Mouse (Mus musculus) limb, embryonic 13.5 days (tissue): ENCODE data around the gene Rassf2. TPM values are rescaled to one million over a fixed set of nuclear protein-coding genes. Genes with fewer than 3 reads are reported as not detected.

Experiments used
- ATAC-seq: fragments of 200-750 bp; cut with Nextera tagmentation; 2 replicates; pipeline ENCODE4 v1.8.0; 2017; ENCODE audit warnings: low read depth, moderate number of reproducible peaks, moderate TSS enrichment; ENCODE audit not compliant: low FRiP score
- H3K27ac ChIP-seq: fragments of 300-500 bp; sonication (generic); 2 replicates; pipeline ENCODE4 v1.5.1; 2015; ENCODE audit warnings: inconsistent platforms, mild to moderate bottlenecking, moderate library complexity
- H3K27me3 ChIP-seq: fragments of 300-500 bp; sonication (generic); 2 replicates; pipeline ENCODE4 v1.6.1; 2015; ENCODE audit warnings: mild to moderate bottlenecking, inconsistent platforms
- H3K36me3 ChIP-seq: fragments of 300-500 bp; sonication (generic); 2 replicates; pipeline ENCODE4 v1.6.1; 2015; ENCODE audit warnings: inconsistent platforms, mild to moderate bottlenecking, moderate library complexity
- H3K4me1 ChIP-seq: fragments of 300-500 bp; sonication (generic); 2 replicates; pipeline ENCODE4 v1.6.1; 2015; ENCODE audit warnings: inconsistent platforms
- H3K4me2 ChIP-seq: fragments of 300-500 bp; sonication (generic); replicated peaks from 2 replicates; pipeline ENCODE4 v1.6.1; 2015; ENCODE audit warnings: inconsistent platforms, mild to moderate bottlenecking, moderate library complexity
- H3K4me3 ChIP-seq: fragments of 300-500 bp; sonication (generic); 2 replicates; pipeline ENCODE4 v1.5.1; 2015; ENCODE audit warnings: moderate library complexity, mild to moderate bottlenecking, inconsistent platforms
- H3K9ac ChIP-seq: fragments of 300-500 bp; sonication (generic); 2 replicates; pipeline ENCODE4 v1.6.1; 2015; ENCODE audit warnings: mild to moderate bottlenecking, inconsistent platforms
- H3K9me3 ChIP-seq: fragments of 300-500 bp; sonication (generic); 2 replicates; pipeline ENCODE4 v1.6.1; 2016; ENCODE audit warnings: inconsistent platforms
- WGBS: fragments of 180-500 bp; shearing (Covaris S2); methylation state at CpG from one replicate; pipeline ENCODE4 v1.1.7; 2015; 5-methylcytosine and 5-hydroxymethylcytosine counted together
- polyA plus RNA-seq: library from polyadenylated mRNA; unstranded; fragments of >200 nt; fragmentation: Nextera tagmentation; extraction: Ambion mirVana; gene quantifications from 2 replicates; pipeline ENCODE4 v1.2.1, GENCODE M21; 2015

Gene Rassf2
- polyA plus RNA-seq, 1 experiment from 2014 or later: 9.5 TPM

GRCm38 (mm10) chr2:131948916-131949639 is 81.0 kb downstream of the Rassf2 start:
- Histone ChIP-seq H3K27me3 (peaks cover 34% of the 10 kb centered on the region), H3K9me3 (no peaks in the 10 kb centered on the region), H3K4me2 (no peak overlapping the region), H3K36me3 (no peaks in the 10 kb centered on the region), H3K27ac (no peak overlapping the region), H3K9ac (no peak overlapping the region), H3K4me3 (no peak overlapping the region), H3K4me1 (peaks cover 13% of the 10 kb centered on the region)
- WGBS: 65% methylated on average over 11 of the region's 11 CpGs
- ATAC-seq: no peak

GRCm38 (mm10) chr2:131948156-131948555 is 81.9 kb downstream of the Rassf2 start:
- Histone ChIP-seq H3K4me2 (no peak overlapping the region), H3K36me3 (no peaks in the 10 kb centered on the region), H3K27ac (no peak overlapping the region), H3K9ac (no peak overlapping the region), H3K4me3 (no peak overlapping the region), H3K27me3 (peaks cover 25% of the 10 kb centered on the region), H3K9me3 (no peaks in the 10 kb centered on the region), H3K4me1 (peaks cover 8% of the 10 kb centered on the region)
- 83% methylated on average over 3 of the region's 3 CpGs for WGBS
- ATAC-seq: no peak

GRCm38 (mm10) chr2:131946351-131946750 is 83.7 kb downstream of the Rassf2 start:
- 89% methylated on average over 16 of the region's 16 CpGs for WGBS

GRCm38 (mm10) chr2:131945765-131946164 is 84.3 kb downstream of the Rassf2 start:
- H3K27ac ChIP-seq: no peak overlapping the region
- no peak for ATAC-seq
- no peak overlapping the region for H3K9ac ChIP-seq
- no peak overlapping the region for H3K4me2 ChIP-seq
- H3K9me3 ChIP-seq: no peaks in the 10 kb centered on the region
- no peaks in the 10 kb centered on the region for H3K36me3 ChIP-seq
- H3K27me3 ChIP-seq: peaks cover 3% of the 10 kb centered on the region; the same call in 1 of the 2 replicates
- WGBS: 88% methylated on average over 6 of the region's 6 CpGs
- no peaks in the 10 kb centered on the region for H3K4me1 ChIP-seq
- no peak overlapping the region for H3K4me3 ChIP-seq

More at GRCm38 (mm10) chr2:131946351-131946750, 83.7 kb downstream of the Rassf2 start:
- H3K4me1 ChIP-seq: no peaks in the 10 kb centered on the region
- no peak for ATAC-seq
- H3K4me2 ChIP-seq: no peak overlapping the region
- H3K4me3 ChIP-seq: no peak overlapping the region
- no peaks in the 10 kb centered on the region for H3K9me3 ChIP-seq
- H3K9ac ChIP-seq: no peak overlapping the region
- peaks cover 7% of the 10 kb centered on the region for H3K27me3 ChIP-seq
- no peak overlapping the region for H3K27ac ChIP-seq
- no peaks in the 10 kb centered on the region for H3K36me3 ChIP-seq

GRCm38 (mm10) chr2:131945225-131945624 is 84.8 kb downstream of the Rassf2 start:
- no peaks in the 10 kb centered on the region for H3K36me3 ChIP-seq
- H3K9ac ChIP-seq: no peak overlapping the region
- no peak for ATAC-seq
- H3K4me3 ChIP-seq: no peak overlapping the region
- no peaks in the 10 kb centered on the region for H3K4me1 ChIP-seq
- H3K27ac ChIP-seq: no peak overlapping the region
- no peaks in the 10 kb centered on the region for H3K9me3 ChIP-seq
- 82% methylated on average over 8 of the region's 8 CpGs for WGBS
- no peak overlapping the region for H3K4me2 ChIP-seq
- H3K27me3 ChIP-seq: no peaks in the 10 kb centered on the region

GRCm38 (mm10) chr2:131944370-131944769 is 85.7 kb downstream of the Rassf2 start:
- no peaks in the 10 kb centered on the region for H3K4me1 ChIP-seq
- ATAC-seq: no peak
- WGBS: 39% methylated on average over 1 of the region's 1 CpGs

GRCm38 (mm10) chr2:131941501-131941900 is 88.6 kb downstream of the Rassf2 start:
- 68% methylated on average over 6 of the region's 6 CpGs for WGBS
- H3K9me3 ChIP-seq: no peaks in the 10 kb centered on the region
- H3K4me1 ChIP-seq: no peaks in the 10 kb centered on the region
- no peak overlapping the region for H3K27ac ChIP-seq
- H3K4me3 ChIP-seq: no peak overlapping the region
- peaks cover 10% of the 10 kb centered on the region for H3K36me3 ChIP-seq
- H3K27me3 ChIP-seq: no peaks in the 10 kb centered on the region
- ATAC-seq: no peak
- no peak overlapping the region for H3K9ac ChIP-seq
- no peak overlapping the region for H3K4me2 ChIP-seq

More at GRCm38 (mm10) chr2:131944370-131944769, 85.7 kb downstream of the Rassf2 start:
- Histone ChIP-seq H3K27me3 (no peaks in the 10 kb centered on the region), H3K9me3 (no peaks in the 10 kb centered on the region), H3K4me3 (no peak overlapping the region), H3K4me2 (no peak overlapping the region), H3K36me3 (no peaks in the 10 kb centered on the region), H3K9ac (no peak overlapping the region), H3K27ac (no peak overlapping the region)

- no peak for ATAC-seq
- Histone ChIP-seq H3K9ac (no peak overlapping the region), H3K27me3 (no peaks in the 10 kb centered on the region), H3K4me3 (no peak overlapping the region), H3K4me2 (no peak overlapping the region), H3K36me3 (peaks cover 12% of the 10 kb centered on the region), H3K27ac (no peak overlapping the region), H3K9me3 (no peaks in the 10 kb centered on the region), H3K4me1 (no peaks in the 10 kb centered on the region)
- WGBS: 86% methylated on average over 3 of the region's 3 CpGs
These were observed 89.6 kb downstream of the Rassf2 start for GRCm38 (mm10) chr2:131940506-131940905.

Other genes starting within 250 kb of the Rassf2 start
- not detected in 2 replicates for gene Erv3, start 170.5 kb downstream of the Rassf2 start, polyA plus RNA-seq
- gene Prnp, start 120.3 kb downstream of the Rassf2 start, polyA plus RNA-seq: 53.3 and 56.0 TPM in 2 replicates
- gene Prn, start 120.3 kb downstream of the Rassf2 start, polyA plus RNA-seq: not detected in 2 replicates
- 36.8 and 42.1 TPM in 2 replicates for gene Prnd, start 79.4 kb downstream of the Rassf2 start, polyA plus RNA-seq
- gene Slc23a2, start 114.8 kb upstream of the Rassf2 start, polyA plus RNA-seq: 12.0 and 12.7 TPM in 2 replicates
- 57.9 and 59.5 TPM in 2 replicates for gene Tmem230, start 217.5 kb upstream of the Rassf2 start, polyA plus RNA-seq
- gene Pcna, start 223.1 kb upstream of the Rassf2 start, polyA plus RNA-seq: 252 and 263 TPM in 2 replicates
- gene Cds2, start 232.9 kb upstream of the Rassf2 start, polyA plus RNA-seq: 24.1 and 25.4 TPM in 2 replicates